Mouse (Mus musculus) intestine, embryonic 16.5 days (tissue): ENCODE data around the gene Slc25a42. TPM values are rescaled to one million over a fixed set of nuclear protein-coding genes. Genes with fewer than 3 reads are reported as not detected.
A peak's percentile ranks its signal among the peaks of the same experiment; 100 is the strongest.

Source experiments
- ATAC-seq: fragments of 200-750 bp; cut with Nextera tagmentation; 2 replicates; pipeline ENCODE4 v1.8.0; 2017; ENCODE audit warnings: moderate TSS enrichment, moderate library complexity
- H3K27ac ChIP-seq: fragments of 300-500 bp; sonication (generic); 2 replicates; pipeline ENCODE4 v1.5.1; 2014; ENCODE audit warnings: mild to moderate bottlenecking, low read length
- H3K27me3 ChIP-seq: fragments of 300-500 bp; sonication (generic); replicated peaks from 2 replicates; pipeline ENCODE4 v1.6.1; 2014; ENCODE audit warnings: low read length, control low read depth, mixed read lengths; ENCODE audit not compliant: control insufficient read depth, insufficient read depth
- H3K36me3 ChIP-seq: fragments of 300-500 bp; sonication (generic); 2 replicates; pipeline ENCODE4 v1.6.1; 2014; ENCODE audit warnings: low read length, control low read depth; ENCODE audit not compliant: control insufficient read depth, insufficient read depth
- H3K4me1 ChIP-seq: fragments of 300-500 bp; sonication (generic); 2 replicates; pipeline ENCODE4 v1.6.1; 2014; ENCODE audit warnings: low read length, control low read depth, mixed read lengths; ENCODE audit not compliant: control insufficient read depth, insufficient read depth
- H3K4me2 ChIP-seq: fragments of 300-500 bp; sonication (generic); 2 replicates; pipeline ENCODE4 v1.6.1; 2014; ENCODE audit warnings: low read depth, low read length, control low read depth
- H3K4me3 ChIP-seq: fragments of 300-500 bp; sonication (generic); 2 replicates; pipeline ENCODE4 v1.5.1; 2014; ENCODE audit warnings: mild to moderate bottlenecking, low read length
- H3K9ac ChIP-seq: fragments of 300-500 bp; sonication (generic); 2 replicates; pipeline ENCODE4 v1.6.1; 2014; ENCODE audit warnings: low read depth, low read length
- H3K9me3 ChIP-seq: fragments of 300-500 bp; sonication (generic); 2 replicates; pipeline ENCODE4 v1.6.1; 2016; ENCODE audit warnings: low read length, control low read depth; ENCODE audit not compliant: control insufficient read depth
- whole genome bisulfite sequencing: fragments of 180-500 bp; shearing (Covaris S2); extraction: QIAGEN DNeasy Blood & Tissue Kit; methylation state at CpG from one replicate; pipeline ENCODE4 v1.1.7; 2014; 5-methylcytosine and 5-hydroxymethylcytosine counted together
- polyA plus RNA-seq: library from polyadenylated mRNA; unstranded; fragments of >200 nt; fragmentation: Nextera tagmentation; extraction: Ambion mirVana; gene quantifications from 2 replicates; pipeline ENCODE4 v1.2.1, GENCODE M21; 2015

The Slc25a42 gene
- polyA plus RNA-seq, 1 experiment from 2014 or later = 7.6 TPM

GRCm38 (mm10) chr8:70170116-70170515, 42.0 kb downstream of the Slc25a42 start:
- H3K27me3 ChIP-seq = peaks cover 3% of the 10 kb centered on the region; the same call in 1 of the 2 replicates
- H3K27ac ChIP-seq = no peak overlapping the region
- H3K4me1 ChIP-seq = peaks cover 16% of the 10 kb centered on the region
- H3K36me3 ChIP-seq = no peaks in the 10 kb centered on the region
- 73% methylated on average over 3 of the region's 3 CpGs for WGBS
- H3K4me2 ChIP-seq = no peak overlapping the region
- no peak overlapping the region for H3K9ac ChIP-seq
- ATAC-seq = no peak
- no peaks in the 10 kb centered on the region for H3K9me3 ChIP-seq
- no peak overlapping the region for H3K4me3 ChIP-seq

GRCm38 (mm10) chr8:70166504-70167110, 45.5 kb downstream of the Slc25a42 start:
- Histone ChIP-seq H3K9me3 (no peaks in the 10 kb centered on the region), H3K4me1 (no peaks in the 10 kb centered on the region), H3K27ac (no peak overlapping the region), H3K4me3 (peak overlapping the region; percentile 18), H3K4me2 (peak overlapping the region; percentile 53), H3K27me3 (peaks cover 3% of the 10 kb centered on the region; the same call in 1 of the 2 replicates), H3K9ac (peak overlapping the region; percentile 53; the same call in 1 of the 2 replicates), H3K36me3 (no peaks in the 10 kb centered on the region)
- 2% methylated on average over 21 of the region's 21 CpGs for WGBS
- peak; percentile 75 for ATAC-seq

- Histone ChIP-seq H3K27ac (no peak overlapping the region), H3K4me1 (peaks cover 5% of the 10 kb centered on the region; the same call in 1 of the 2 replicates), H3K9ac (no peak overlapping the region), H3K4me3 (no peak overlapping the region), H3K9me3 (no peaks in the 10 kb centered on the region), H3K36me3 (no peaks in the 10 kb centered on the region), H3K4me2 (no peak overlapping the region), H3K27me3 (peaks cover 3% of the 10 kb centered on the region; the same call in 1 of the 2 replicates)
- 77% methylated on average over 3 of the region's 3 CpGs for WGBS
- no peak for ATAC-seq
Observed at GRCm38 (mm10) chr8:70163316-70163715, 48.8 kb downstream of the Slc25a42 start.

GRCm38 (mm10) chr8:70160015-70160414, 52.1 kb downstream of the Slc25a42 start:
- peaks cover 7% of the 10 kb centered on the region; the same call in 1 of the 2 replicates for H3K4me1 ChIP-seq
- H3K27ac ChIP-seq = no peak overlapping the region
- H3K9me3 ChIP-seq = no peaks in the 10 kb centered on the region
- 0 out of 2 replicates have a peak overlapping the region, but pooled peaks have one; percentile 10 for H3K9ac ChIP-seq
- 66% methylated on average over 13 of the region's 13 CpGs for WGBS
- H3K27me3 ChIP-seq = no peaks in the 10 kb centered on the region
- no peak overlapping the region for H3K4me3 ChIP-seq
- H3K36me3 ChIP-seq = no peaks in the 10 kb centered on the region
- ATAC-seq = no peak
- H3K4me2 ChIP-seq = no peak overlapping the region

- Histone ChIP-seq H3K36me3 (no peaks in the 10 kb centered on the region), H3K9me3 (no peaks in the 10 kb centered on the region), H3K27ac (no peak overlapping the region), H3K4me2 (no peak overlapping the region), H3K27me3 (no peaks in the 10 kb centered on the region), H3K4me3 (no peak overlapping the region), H3K9ac (no peak overlapping the region), H3K4me1 (peaks cover 7% of the 10 kb centered on the region; the same call in 1 of the 2 replicates)
- no peak for ATAC-seq
- WGBS = 80% methylated on average over 4 of the region's 4 CpGs
Observed at GRCm38 (mm10) chr8:70159211-70159610, 52.9 kb downstream of the Slc25a42 start.

- Histone ChIP-seq H3K4me2 (peak overlapping the region; percentile 91), H3K27ac (no peak overlapping the region; the same call in 1 of the 2 replicates), H3K4me3 (peak overlapping the region; percentile 63), H3K9me3 (no peaks in the 10 kb centered on the region), H3K9ac (peak overlapping the region; percentile 70), H3K4me1 (peaks cover 7% of the 10 kb centered on the region; the same call in 1 of the 2 replicates), H3K36me3 (no peaks in the 10 kb centered on the region), H3K27me3 (0 out of 2 replicates have a peak, but pooled peaks cover 1% of the 10 kb centered on the region)
- peak; percentile 94 for ATAC-seq
- 11% methylated on average over 40 of the region's 40 CpGs for WGBS
Observed at GRCm38 (mm10) chr8:70158069-70158853, 53.8 kb downstream of the Slc25a42 start.

- Histone ChIP-seq H3K36me3 (no peaks in the 10 kb centered on the region), H3K27me3 (0 out of 2 replicates have a peak, but pooled peaks cover 2% of the 10 kb centered on the region), H3K4me1 (peaks cover 8% of the 10 kb centered on the region; the same call in 1 of the 2 replicates), H3K4me2 (no peak overlapping the region), H3K9me3 (no peaks in the 10 kb centered on the region), H3K4me3 (no peak overlapping the region), H3K9ac (no peak overlapping the region), H3K27ac (no peak overlapping the region)
- WGBS = 90% methylated on average over 1 of the region's 1 CpGs
- no peak for ATAC-seq
Observed at GRCm38 (mm10) chr8:70157240-70157800, 54.8 kb downstream of the Slc25a42 start.

GRCm38 (mm10) chr8:70152537-70153257, 59.4 kb downstream of the Slc25a42 start:
- H3K4me2 ChIP-seq = peak overlapping the region; percentile 36
- no peak overlapping the region for H3K9ac ChIP-seq
- WGBS = 13% methylated on average over 21 of the region's 22 CpGs
- H3K36me3 ChIP-seq = no peaks in the 10 kb centered on the region
- peak; percentile 97 for ATAC-seq
- no peak overlapping the region for H3K4me3 ChIP-seq
- H3K27ac ChIP-seq = no peak overlapping the region
- H3K27me3 ChIP-seq = 0 out of 2 replicates have a peak, but pooled peaks cover 5% of the 10 kb centered on the region
- H3K4me1 ChIP-seq = peaks cover 6% of the 10 kb centered on the region; the same call in 1 of the 2 replicates
- no peaks in the 10 kb centered on the region for H3K9me3 ChIP-seq
